Mouse (Mus musculus) left cerebral cortex, postnatal 14 days (tissue): ENCODE results near the gene Sfxn4. TPM values are rescaled to one million over a fixed set of nuclear protein-coding genes. Genes with fewer than 3 reads are reported as not detected.

ENCODE experiments used
- DNase-seq, 2 experiments: peaks; one replicate each; pipeline ENCODE4 v3.0.0; 2021 to 2022; ENCODE audit warnings: low spot score in 2 of 2, mixed read lengths in 1 of 2
- intact Hi-C: fragments of 180-260 bp; cut with DNase I; formaldehyde crosslinking; loops from one replicate; pipeline ENCODE4 v1.15.1; 2025
- total RNA-seq, 2 experiments: library from RNA; stranded (reverse); gene quantifications; 2 replicates each; pipeline ENCODE4 v1.2.3; 2021

Gene Sfxn4
- total RNA-seq, 2 experiments from 2014 or later = 12.6 to 14.6 TPM

DNA sequence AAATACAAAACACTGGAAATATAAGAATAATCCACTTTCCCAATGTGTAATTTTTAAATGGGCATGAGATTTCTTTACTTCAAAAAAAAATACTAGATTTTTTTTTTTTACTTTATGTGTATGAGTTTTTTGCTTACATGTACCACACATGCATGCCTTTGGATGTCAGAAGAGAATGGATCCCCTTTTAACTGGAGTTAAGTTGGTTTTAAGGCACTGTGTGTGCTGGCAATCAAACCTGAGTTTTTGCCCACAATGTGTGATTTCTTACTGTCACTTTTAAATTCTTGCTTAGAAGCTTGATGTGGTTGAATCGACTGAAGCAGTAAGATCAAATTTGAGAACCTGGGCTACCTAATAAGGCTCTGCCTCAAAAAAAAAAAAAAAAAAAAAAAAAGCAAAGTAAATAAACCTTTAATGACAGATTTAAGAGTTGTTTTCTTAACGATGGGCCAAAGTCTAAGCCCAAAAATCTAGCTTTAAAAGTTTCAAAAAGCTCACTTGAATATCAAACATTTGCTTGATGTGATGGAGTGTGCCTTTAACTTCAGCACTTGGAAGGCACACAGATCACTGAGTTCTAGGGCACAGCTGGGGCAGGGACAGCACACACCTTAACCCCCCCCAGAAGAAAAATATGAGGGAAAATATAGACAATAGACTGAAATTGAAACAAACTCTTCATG is 73.7 kb downstream of the Sfxn4 start:
- intact Hi-C loops = no loop called here
- DNase-seq = no peak

Other genes with a start within 250 kb of the Sfxn4 start
- gene Nanos1, start 105.5 kb downstream of the Sfxn4 start, total RNA-seq = 10 to 100 TPM; 22.8 to 23.6 TPM
- 100 to 1,000 TPM; 103 to 110 TPM for gene Eif3a, start 70.8 kb downstream of the Sfxn4 start, total RNA-seq
- gene Fam45a, start 49.9 kb downstream of the Sfxn4 start, total RNA-seq = 10 to 100 TPM; 34.6 to 42.1 TPM
- 10 to 100 TPM; 79.2 to 84.0 TPM for gene Prdx3, start 13.1 kb upstream of the Sfxn4 start, total RNA-seq
- gene Grk5, start 28.3 kb upstream of the Sfxn4 start, total RNA-seq = 10 to 100 TPM; 14.6 to 17.0 TPM